Mouse (Mus musculus) frontal cortex, postnatal 14 days (tissue): ENCODE results near the gene Tomm40l.
"Not testable (repeated sequence)": the region's sequence is repeated elsewhere in the genome, so short reads cannot be mapped to it uniquely, and the experiment has no call there.

Experiments
- DNase-seq, 2 experiments: peaks; one replicate each; pipeline ENCODE4 v3.0.0; 2022; ENCODE audit warnings: low spot score in 2 of 2

The Tomm40l gene

GRCm38 (mm10) chr1:171250680-171251593 is 28.6 kb upstream of the Tomm40l start, which contains the start of gene Ndufs2:
Gene Ndufs2, minus strand, starts transcription at chr1:171251388.
- DNase-seq: no peak

- no peak for DNase-seq
Observed at GRCm38 (mm10) chr1:171249913-171250600, 27.7 kb upstream of the Tomm40l start, which contains the start of gene Adamts4. Gene Adamts4, plus strand, starts transcription at chr1:171250421.

GRCm38 (mm10) chr1:171248386-171249226 is 26.3 kb upstream of the Tomm40l start:
- DNase-seq: no peak

- no peak for DNase-seq
Observed at GRCm38 (mm10) chr1:171247916-171248315, 25.6 kb upstream of the Tomm40l start.

- DNase-seq: no peak
Observed at GRCm38 (mm10) chr1:171247453-171247841, 25.1 kb upstream of the Tomm40l start.

- peak; percentile 96 to 98 for DNase-seq
Observed at GRCm38 (mm10) chr1:171246709-171247452, 24.6 kb upstream of the Tomm40l start.

- no peak for DNase-seq
Observed at GRCm38 (mm10) chr1:171245353-171245752, 23.0 kb upstream of the Tomm40l start.

GRCm38 (mm10) chr1:171241952-171242351 is 19.6 kb upstream of the Tomm40l start:
- DNase-seq: not testable (repeated sequence)

GRCm38 (mm10) chr1:171240911-171241310 is 18.6 kb upstream of the Tomm40l start:
- no peak for DNase-seq

- no peak for DNase-seq
Observed at GRCm38 (mm10) chr1:171239992-171240744, 17.9 kb upstream of the Tomm40l start.

- DNase-seq: no peak
Observed at GRCm38 (mm10) chr1:171238463-171238862, 16.1 kb upstream of the Tomm40l start.

GRCm38 (mm10) chr1:171237438-171237837 is 15.1 kb upstream of the Tomm40l start:
- no peak for DNase-seq

GRCm38 (mm10) chr1:171235791-171236190 is 13.5 kb upstream of the Tomm40l start:
- no peak for DNase-seq

- no peak for DNase-seq
Observed at GRCm38 (mm10) chr1:171234538-171234937, 12.2 kb upstream of the Tomm40l start.

GRCm38 (mm10) chr1:171234126-171234525 is 11.8 kb upstream of the Tomm40l start, which contains the start of gene Fcer1g:
Gene Fcer1g, minus strand, starts transcription at chr1:171234365.
- DNase-seq: no peak

- DNase-seq: no peak
Observed at GRCm38 (mm10) chr1:171232800-171233730, 10.8 kb upstream of the Tomm40l start.

- no peak for DNase-seq
Observed at GRCm38 (mm10) chr1:171232348-171232747, 10.0 kb upstream of the Tomm40l start.

GRCm38 (mm10) chr1:171231844-171232243 is 9.5 kb upstream of the Tomm40l start:
- DNase-seq: no peak

GRCm38 (mm10) chr1:171230215-171230614 is 7.9 kb upstream of the Tomm40l start:
- no peak for DNase-seq
